15 mouse cellular contexts compared by ENCODE assay signal in the genomic region with DNA sequence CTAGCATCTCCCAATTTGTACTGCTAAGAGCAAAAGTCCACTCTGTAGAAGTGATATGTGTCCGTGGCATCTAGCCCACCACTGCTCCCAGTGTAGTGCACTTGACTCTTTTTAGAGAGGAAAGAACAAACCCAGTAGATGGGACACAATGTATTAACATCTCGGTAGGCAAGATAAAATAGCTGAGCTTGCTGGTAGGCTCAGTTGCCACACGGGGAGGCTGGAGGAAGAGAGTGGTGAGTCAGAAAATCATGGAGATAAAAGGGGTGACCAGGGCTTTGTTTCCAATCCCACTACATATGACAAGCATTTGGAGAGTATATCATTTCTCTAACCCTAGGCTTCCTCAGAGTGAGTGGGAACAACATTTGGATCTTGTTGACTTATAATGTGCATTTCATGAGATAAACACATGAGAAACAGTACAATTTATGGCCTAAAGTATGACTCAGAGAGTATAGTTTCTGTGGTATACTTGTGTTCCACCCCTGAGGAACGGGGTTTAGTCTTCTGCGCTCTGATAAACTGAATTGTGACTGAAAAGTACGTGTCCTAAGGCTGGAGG.
DNase-seq lines count a peak whose midpoint lies in the region; ATAC-seq and TF ChIP-seq lines count a peak whose summit lies in the region.
"Had no signal": no experiment of that assay in that cellular context is flagged by ENCODE, and none has a peak within 500 bp of the region (broad histone marks: within the 10 kb centered on the region; RNA-seq: fewer than 3 reads in every experiment).

No protein-coding gene starts in this region.

- H3K27ac ChIP-seq in heart, embryonic 10.5 days = no peak overlapping the region
- no peak overlapping the region for H3K27ac ChIP-seq in heart, adult 2 months
- no peak overlapping the region for H3K27ac ChIP-seq in midbrain, embryonic 11.5 days (ENCODE audit: low read depth, low read length)
- H3K27ac ChIP-seq in midbrain, postnatal 0 days (ENCODE audit: low read depth, low read length) = no peak overlapping the region
- H3K27ac ChIP-seq in liver, embryonic 13.5 days = peak overlapping the region; percentile 78
- no peak overlapping the region for H3K27ac ChIP-seq in thymus, adult 2 months (ENCODE audit: control insufficient read depth, insufficient read depth, low read length)
- H3K27ac ChIP-seq: gastrocnemius, adult 2 months; kidney, embryonic 15.5 days; limb, embryonic 12.5 days had no signal

- no peaks in the 10 kb centered on the region for H3K36me3 ChIP-seq in heart, embryonic 10.5 days
- no peaks in the 10 kb centered on the region for H3K36me3 ChIP-seq in heart, adult 2 months (ENCODE audit: control insufficient read depth, insufficient read depth, low read length)
- H3K36me3 ChIP-seq in midbrain, embryonic 11.5 days (ENCODE audit: control insufficient read depth, insufficient read depth, low read length) = no peaks in the 10 kb centered on the region
- no peaks in the 10 kb centered on the region for H3K36me3 ChIP-seq in midbrain, postnatal 0 days (ENCODE audit: insufficient read depth, low read length)
- no peaks in the 10 kb centered on the region for H3K36me3 ChIP-seq in liver, embryonic 13.5 days
- no peaks in the 10 kb centered on the region for H3K36me3 ChIP-seq in thymus, adult 2 months (ENCODE audit: control insufficient read depth, insufficient read depth, low read length)
- H3K36me3 ChIP-seq: hindbrain, embryonic 10.5 days; kidney, embryonic 15.5 days; limb, embryonic 12.5 days had no signal

- intact Hi-C loops in heart, adult 2 months (cut with DNase I) = no loop called here

- no peak overlapping the region for H3K9ac ChIP-seq in heart, adult 2 months (ENCODE audit: low read depth, low read length)
- H3K9ac ChIP-seq in midbrain, embryonic 11.5 days (ENCODE audit: low read length) = no peak overlapping the region
- no peak overlapping the region for H3K9ac ChIP-seq in midbrain, postnatal 0 days (replicated peaks; ENCODE audit: low read length, poor library complexity, severe bottlenecking)
- peak overlapping the region; percentile 58; the same call in 1 of the 2 replicates for H3K9ac ChIP-seq in liver, embryonic 13.5 days
- H3K9ac ChIP-seq: kidney, embryonic 15.5 days; limb, embryonic 12.5 days had no signal

- no peak for TF ChIP-seq EP300 in heart, adult 2 months (IDR thresholded peaks at IDR 0.05; ENCODE audit: insufficient read depth, low read depth, low read length)

- no peak overlapping the region for H3K4me3 ChIP-seq in heart, embryonic 10.5 days
- H3K4me3 ChIP-seq in heart, adult 2 months = no peak overlapping the region
- no peak overlapping the region for H3K4me3 ChIP-seq in midbrain, embryonic 11.5 days (ENCODE audit: low read depth, low read length)
- no peak overlapping the region for H3K4me3 ChIP-seq in midbrain, postnatal 0 days (ENCODE audit: low read depth, low read length)
- H3K4me3 ChIP-seq in liver, embryonic 13.5 days (replicated peaks) = no peak overlapping the region
- no peak overlapping the region for H3K4me3 ChIP-seq in thymus, adult 2 months (ENCODE audit: control insufficient read depth, insufficient read depth, low read length)
- H3K4me3 ChIP-seq: gastrocnemius, adult 2 months; hindbrain, embryonic 10.5 days; kidney, embryonic 15.5 days; limb, embryonic 12.5 days had no signal

- H3K9me3 ChIP-seq in heart, embryonic 10.5 days = no peaks in the 10 kb centered on the region
- H3K9me3 ChIP-seq in midbrain, embryonic 11.5 days (ENCODE audit: control insufficient read depth, low read length) = no peaks in the 10 kb centered on the region
- no peaks in the 10 kb centered on the region for H3K9me3 ChIP-seq in midbrain, postnatal 0 days (ENCODE audit: low read length)
- H3K9me3 ChIP-seq in liver, embryonic 13.5 days (replicated peaks) = no peaks in the 10 kb centered on the region
- H3K9me3 ChIP-seq: hindbrain, embryonic 10.5 days; kidney, embryonic 15.5 days; limb, embryonic 12.5 days had no signal

- peaks cover 15% of the 10 kb centered on the region for H3K4me1 ChIP-seq in heart, embryonic 10.5 days
- H3K4me1 ChIP-seq in heart, adult 2 months (ENCODE audit: control insufficient read depth, insufficient read depth, low read length) = peaks cover 2% of the 10 kb centered on the region; the same call in 1 of the 2 replicates
- no peaks in the 10 kb centered on the region; the same call in 1 of the 2 replicates for H3K4me1 ChIP-seq in midbrain, embryonic 11.5 days (ENCODE audit: control insufficient read depth, insufficient read depth, low read length)
- H3K4me1 ChIP-seq in midbrain, postnatal 0 days (ENCODE audit: insufficient read depth, low read length) = no peaks in the 10 kb centered on the region
- peaks cover 65% of the 10 kb centered on the region for H3K4me1 ChIP-seq in liver, embryonic 13.5 days (replicated peaks)
- H3K4me1 ChIP-seq in thymus, adult 2 months (replicated peaks; ENCODE audit: control insufficient read depth, insufficient read depth, low read length) = no peaks in the 10 kb centered on the region
- H3K4me1 ChIP-seq: limb, embryonic 12.5 days had no signal

- no peaks in the 10 kb centered on the region for H3K79me2 ChIP-seq in heart, adult 2 months (replicated peaks; ENCODE audit: control insufficient read depth, insufficient read depth, low read length)

- WGBS in heart, embryonic 10.5 days = 75% methylated on average over 6 of the region's 6 CpGs
- WGBS in heart, adult 2 months = 55% methylated on average over 6 of the region's 6 CpGs
- 89% methylated on average over 6 of the region's 6 CpGs for WGBS in midbrain, embryonic 11.5 days
- WGBS in midbrain, postnatal 0 days = 83% methylated on average over 6 of the region's 6 CpGs
- WGBS in liver, embryonic 13.5 days (ENCODE audit: insufficient replicate concordance) = 18% methylated on average over 6 of the region's 6 CpGs
- WGBS in thymus, adult 2 months = 35% methylated on average over 6 of the region's 6 CpGs

- no peaks in the 10 kb centered on the region for H3K27me3 ChIP-seq in heart, embryonic 10.5 days (ENCODE audit: insufficient read depth, poor library complexity, severe bottlenecking)
- no peaks in the 10 kb centered on the region for H3K27me3 ChIP-seq in heart, adult 2 months (ENCODE audit: control insufficient read depth, insufficient read depth, low read length)
- H3K27me3 ChIP-seq in midbrain, embryonic 11.5 days (ENCODE audit: control insufficient read depth, insufficient read depth, low read length) = no peaks in the 10 kb centered on the region
- no peaks in the 10 kb centered on the region for H3K27me3 ChIP-seq in midbrain, postnatal 0 days (ENCODE audit: insufficient read depth, low read length)
- no peaks in the 10 kb centered on the region for H3K27me3 ChIP-seq in liver, embryonic 13.5 days
- no peaks in the 10 kb centered on the region for H3K27me3 ChIP-seq in thymus, adult 2 months (ENCODE audit: control insufficient read depth, insufficient read depth, low read length)
- H3K27me3 ChIP-seq: kidney, embryonic 15.5 days; limb, embryonic 12.5 days; Patski had no signal

- TF ChIP-seq POLR2A in heart, adult 2 months (IDR thresholded peaks at IDR 0.05; ENCODE audit: insufficient read depth, low read depth, low read length) = no peak
- no peak for TF ChIP-seq POLR2A in thymus, adult 2 months (IDR thresholded peaks at IDR 0.05; ENCODE audit: control insufficient read depth, extremely low read depth, insufficient read depth, low read length, poor library complexity)

- DNase-seq in heart, embryonic 10.5 days (ENCODE audit: low spot score) = peak; percentile 16
- no peak for DNase-seq in heart, adult 2 months
- DNase-seq in midbrain, embryonic 11.5 days (ENCODE audit: low spot score, missing footprints) = peak; percentile 68
- no peak for DNase-seq in midbrain, postnatal 0 days (ENCODE audit: low spot score)
- DNase-seq in liver, embryonic 13.5 days = no peak
- no peak for DNase-seq in urinary bladder, adult 2 months (ENCODE audit: low spot score)
- DNase-seq in thymus, adult 2 months = no peak
- DNase-seq in frontal cortex, postnatal 10 days (ENCODE audit: low spot score in 2 of 2) = no peak
- DNase-seq: retina, postnatal 1 day had no signal

- H3K4me2 ChIP-seq in midbrain, embryonic 11.5 days = no peak overlapping the region
- no peak overlapping the region for H3K4me2 ChIP-seq in midbrain, postnatal 0 days (ENCODE audit: low read depth, low read length, poor library complexity, severe bottlenecking)
- peak overlapping the region; percentile 26 for H3K4me2 ChIP-seq in liver, embryonic 13.5 days
- H3K4me2 ChIP-seq: kidney, embryonic 15.5 days; limb, embryonic 12.5 days had no signal

- no peak for ATAC-seq in midbrain, embryonic 11.5 days (ENCODE audit: low FRiP score)
- no peak for ATAC-seq in midbrain, postnatal 0 days (ENCODE audit: low FRiP score)
- ATAC-seq in liver, embryonic 13.5 days (ENCODE audit: low read depth) = peak; percentile 29; the same call in 1 of the 2 replicates
- ATAC-seq: forebrain, embryonic 14.5 days; Patski had no signal

- TF ChIP-seq CTCF in heart, adult 2 months (IDR thresholded peaks at IDR 0.05) = no peak
- no peak for TF ChIP-seq CTCF in midbrain, postnatal 0 days (IDR thresholded peaks at IDR 0.05)
- TF ChIP-seq CTCF in thymus, adult 2 months (IDR thresholded peaks at IDR 0.05; ENCODE audit: borderline replicate concordance, control insufficient read depth, extremely low read depth, insufficient read depth, low read length, poor library complexity) = no peak

Comparison
In these comparisons a context has a peak if more than half of its experiments do, and no peak if none do; other contexts are left out.
1. DNase-seq: peak in heart, embryonic 10.5 days (single experiment) and midbrain, embryonic 11.5 days (single experiment); none in heart, adult 2 months (0 of 2), midbrain, postnatal 0 days (single experiment), liver, embryonic 13.5 days (single experiment), urinary bladder, adult 2 months (single experiment), thymus, adult 2 months (single experiment) and frontal cortex, postnatal 10 days (0 of 2).